9 mouse cellular contexts compared by ENCODE assay signal in genomic region chr10:93889976-93890375, GRCm38 (mm10). TPM values are rescaled to one million over a fixed set of nuclear protein-coding genes. Genes with fewer than 3 reads are reported as not detected.
DNase-seq lines count a peak whose midpoint lies in the region; ATAC-seq and TF ChIP-seq lines count a peak whose summit lies in the region.
"Had no signal": no experiment of that assay in that cellular context is flagged by ENCODE, and none has a peak within 500 bp of the region (broad histone marks: within the 10 kb centered on the region; RNA-seq: fewer than 3 reads in every experiment).

No protein-coding gene starts in this region.

- WGBS in kidney, embryonic 14.5 days: under 1% methylated on average over 22 of the region's 22 CpGs
- under 1% methylated on average over 22 of the region's 22 CpGs for WGBS in forebrain, embryonic 10.5 days
- WGBS in intestine, postnatal 0 days: 2% methylated on average over 22 of the region's 22 CpGs

- H3K27me3 ChIP-seq in kidney, embryonic 14.5 days (ENCODE audit: control insufficient read depth, insufficient read depth, low read length): no peaks in the 10 kb centered on the region
- no peaks in the 10 kb centered on the region for H3K27me3 ChIP-seq in forebrain, embryonic 10.5 days (ENCODE audit: poor library complexity, severe bottlenecking)
- no peaks in the 10 kb centered on the region for H3K27me3 ChIP-seq in intestine, postnatal 0 days (replicated peaks; ENCODE audit: control insufficient read depth, insufficient read depth, low read length)

- no peak for DNase-seq in kidney, adult 18-20 months
- DNase-seq in ES-E14 (ENCODE audit: low read depth, low spot score): peak; percentile 30
- no peak for DNase-seq in forebrain, embryonic 10.5 days (ENCODE audit: extremely low spot score, low spot score)
- DNase-seq in lung, postnatal 10 days: peak; percentile 3
- no peak for DNase-seq in thymus, postnatal 25 days
- DNase-seq in adrenal gland, postnatal 10 days: no peak

- peak overlapping the region; percentile 75 for H3K4me3 ChIP-seq in kidney, embryonic 14.5 days (ENCODE audit: low read length)
- H3K4me3 ChIP-seq in ES-E14 (ENCODE audit: insufficient read depth in 1 of 2, low read depth in 1 of 2, low read length in 2 of 2, poor library complexity in 1 of 2, severe bottlenecking in 1 of 2): peak overlapping the region; percentile 91 to 97
- peak overlapping the region; percentile 81 for H3K4me3 ChIP-seq in forebrain, embryonic 10.5 days
- H3K4me3 ChIP-seq in intestine, postnatal 0 days (ENCODE audit: low read depth, low read length): peak overlapping the region; percentile 85

- H3K4me1 ChIP-seq in kidney, embryonic 14.5 days (ENCODE audit: control insufficient read depth, insufficient read depth, low read length): peaks cover 5% of the 10 kb centered on the region
- no peaks in the 10 kb centered on the region for H3K4me1 ChIP-seq in ES-E14 (ENCODE audit: control insufficient read depth in 2 of 2, insufficient read depth in 2 of 2, low read length in 2 of 2, poor library complexity in 1 of 2)
- peaks cover 23% of the 10 kb centered on the region for H3K4me1 ChIP-seq in forebrain, embryonic 10.5 days
- peaks cover 3% of the 10 kb centered on the region; the same call in 1 of the 2 replicates for H3K4me1 ChIP-seq in intestine, postnatal 0 days (replicated peaks; ENCODE audit: control insufficient read depth, insufficient read depth, low read length)

- ATAC-seq in kidney, embryonic 14.5 days (ENCODE audit: low FRiP score, low TSS enrichment): no peak
- ATAC-seq in intestine, postnatal 0 days: 0 out of 2 replicates have a peak, but pooled peaks have one; percentile 29

- no peak for TF ChIP-seq CTCF in intestine, postnatal 0 days (IDR thresholded peaks at IDR 0.05; ENCODE audit: low read depth)

- no peaks in the 10 kb centered on the region for H3K9me3 ChIP-seq in kidney, embryonic 14.5 days (ENCODE audit: control insufficient read depth, low read length)
- no peaks in the 10 kb centered on the region for H3K9me3 ChIP-seq in ES-E14 (ENCODE audit: control insufficient read depth, insufficient read depth, low read depth, low read length)
- no peaks in the 10 kb centered on the region for H3K9me3 ChIP-seq in forebrain, embryonic 10.5 days
- no peaks in the 10 kb centered on the region for H3K9me3 ChIP-seq in intestine, postnatal 0 days (ENCODE audit: control insufficient read depth)

- in situ Hi-C loops in ES-E14 (cut with MboI; ENCODE audit: low sequenced_read_pairs in 2 of 2, unreplicated experiment in 2 of 2): no loop called here

- peaks cover 19% of the 10 kb centered on the region for H3K36me3 ChIP-seq in kidney, embryonic 14.5 days (ENCODE audit: control insufficient read depth, insufficient read depth, low read length)
- peaks cover 4% of the 10 kb centered on the region for H3K36me3 ChIP-seq in ES-E14 (ENCODE audit: control insufficient read depth, insufficient read depth, low read length, poor library complexity, severe bottlenecking)
- peaks cover 24% of the 10 kb centered on the region for H3K36me3 ChIP-seq in forebrain, embryonic 10.5 days (replicated peaks)
- peaks cover 14% of the 10 kb centered on the region; the same call in 1 of the 2 replicates for H3K36me3 ChIP-seq in intestine, postnatal 0 days (ENCODE audit: control insufficient read depth, insufficient read depth)

- H3K9ac ChIP-seq in kidney, embryonic 14.5 days (ENCODE audit: low read depth, low read length): peak overlapping the region; percentile 83; the same call in 1 of the 2 replicates
- peak overlapping the region; percentile 9; the same call in 1 of the 2 replicates for H3K9ac ChIP-seq in ES-E14 (ENCODE audit: insufficient read depth, low read depth, low read length, poor library complexity, severe bottlenecking)
- peak overlapping the region; percentile 91 for H3K9ac ChIP-seq in intestine, postnatal 0 days (ENCODE audit: low read depth, low read length)

- peak overlapping the region; percentile 75 for H3K4me2 ChIP-seq in kidney, embryonic 14.5 days (replicated peaks; ENCODE audit: low read depth, low read length)
- peak overlapping the region; percentile 80 for H3K4me2 ChIP-seq in intestine, postnatal 0 days (replicated peaks; ENCODE audit: low read depth)

- peak overlapping the region; percentile 73; the same call in 1 of the 2 replicates for H3K27ac ChIP-seq in kidney, embryonic 14.5 days (ENCODE audit: low read depth, low read length)
- H3K27ac ChIP-seq in ES-E14 (ENCODE audit: insufficient read depth, low read depth, low read length, poor library complexity, severe bottlenecking): no peak overlapping the region
- peak overlapping the region; percentile 92 for H3K27ac ChIP-seq in forebrain, embryonic 10.5 days
- no peak overlapping the region for H3K27ac ChIP-seq in intestine, postnatal 0 days (ENCODE audit: low read depth, low read length)

TF ChIP-seq in ES-E14, 5 proteins besides CTCF, POLR2A, EP300 and RAD21:
- TF ChIP-seq ZC3H11A (IDR thresholded peaks at IDR 0.05; ENCODE audit: borderline replicate concordance, low read depth, low read length) (no peak), ZNF384 (IDR thresholded peaks at IDR 0.05; ENCODE audit: low read depth, low read length) (0 out of 2 replicates have a peak, but pooled peaks have one; percentile 7)
TF ChIP-seq in ES-E14: peak in this region for 1.

RNA-seq across cellular contexts. Expression of gene Metap2, which starts 6.9 kb away (rescaled TPM):
- 212 and 221 TPM in 2 replicates for polyA plus RNA-seq in kidney, embryonic 14.5 days (2014; fragmentation: Nextera tagmentation; extraction: Ambion mirVana)
- 134 and 206 TPM in 2 replicates for total RNA-seq in ES-E14 (2012; rRNA removed)
- 235 and 247 TPM in 2 replicates for polyA plus RNA-seq in forebrain, embryonic 10.5 days (2016; fragmentation: Nextera tagmentation; extraction: Ambion mirVana)
- polyA plus RNA-seq in intestine, postnatal 0 days (2015; fragmentation: Nextera tagmentation; extraction: Ambion mirVana): 119 and 134 TPM in 2 replicates
- total RNA-seq in adrenal gland, postnatal 10 days (2021): 100 to 1,000 TPM; 181 to 187 TPM

RNA-seq across cellular contexts. Expression of gene Usp44, which starts 58.6 kb away (rescaled TPM):
- 1.1 and 1.4 TPM in 2 replicates for polyA plus RNA-seq in kidney, embryonic 14.5 days (2014; fragmentation: Nextera tagmentation; extraction: Ambion mirVana)
- total RNA-seq in ES-E14 (2012; rRNA removed): 19.7 and 30.5 TPM in 2 replicates
- polyA plus RNA-seq in forebrain, embryonic 10.5 days (2016; fragmentation: Nextera tagmentation; extraction: Ambion mirVana): 16.3 and 17.4 TPM in 2 replicates
- polyA plus RNA-seq in intestine, postnatal 0 days (2015; fragmentation: Nextera tagmentation; extraction: Ambion mirVana): 0.08 and 0.09 TPM in 2 replicates
- total RNA-seq in adrenal gland, postnatal 10 days (2021): not detected
- total RNA-seq: left cerebral cortex, adult 8-10 months had no signal

Comparison
In these comparisons a context has a peak if more than half of its experiments do, and no peak if none do; other contexts are left out.
1. H3K27ac ChIP-seq: peak in kidney, embryonic 14.5 days (single experiment) and forebrain, embryonic 10.5 days (single experiment); none in ES-E14 (single experiment) and intestine, postnatal 0 days (single experiment).
2. H3K9ac ChIP-seq: peak in every context shown above with its lines; median percentile 91 in intestine, postnatal 0 days; 83 in kidney, embryonic 14.5 days; 9 in ES-E14.
3. DNase-seq: peak in ES-E14 (single experiment) and lung, postnatal 10 days (single experiment); none in kidney, adult 18-20 months (single experiment), forebrain, embryonic 10.5 days (single experiment), thymus, postnatal 25 days (single experiment) and adrenal gland, postnatal 10 days (single experiment).
4. Peak in every context shown above with its lines, with median percentiles within 50 percentile points of each other: H3K4me3 ChIP-seq.